Mouse (Mus musculus): ENCODE data around the gene 1700019N19Rik.

- TF ChIP-seq CTCF (IDR thresholded peaks at IDR 0.05; ENCODE audit: low read depth, low read length), result no peak
- no peak for TF ChIP-seq EP300 (IDR thresholded peaks at IDR 0.05; ENCODE audit: insufficient read depth, low read depth, low read length)
These were observed 51.5 kb downstream of the 1700019N19Rik start for GRCm38 (mm10) chr19:58742711-58743110.

Data from ES-Bruce4 (cell line).